Mouse (Mus musculus): ENCODE results near the gene Bcas3.

The Bcas3 gene

DNA sequence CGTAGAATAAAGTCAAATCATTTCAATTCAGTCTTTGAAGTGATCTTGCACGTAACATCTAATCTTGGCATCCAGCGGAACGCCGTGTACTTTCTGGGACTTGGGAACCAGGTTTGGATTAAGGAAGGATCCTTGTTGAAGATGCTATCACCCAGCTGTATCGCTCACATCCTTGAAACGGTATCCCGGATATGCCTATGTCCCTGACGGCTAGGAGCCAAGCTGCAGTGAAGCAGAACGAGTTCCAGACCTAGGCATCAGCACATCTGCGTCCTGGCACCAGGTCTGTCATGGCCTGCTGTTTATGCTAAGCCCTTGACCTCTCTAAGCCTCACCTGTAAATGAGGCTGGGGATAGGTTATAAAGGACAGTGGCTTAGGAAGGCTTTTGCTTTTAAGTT is 447.4 kb downstream of the Bcas3 start:
- no peak for DNase-seq

DNA sequence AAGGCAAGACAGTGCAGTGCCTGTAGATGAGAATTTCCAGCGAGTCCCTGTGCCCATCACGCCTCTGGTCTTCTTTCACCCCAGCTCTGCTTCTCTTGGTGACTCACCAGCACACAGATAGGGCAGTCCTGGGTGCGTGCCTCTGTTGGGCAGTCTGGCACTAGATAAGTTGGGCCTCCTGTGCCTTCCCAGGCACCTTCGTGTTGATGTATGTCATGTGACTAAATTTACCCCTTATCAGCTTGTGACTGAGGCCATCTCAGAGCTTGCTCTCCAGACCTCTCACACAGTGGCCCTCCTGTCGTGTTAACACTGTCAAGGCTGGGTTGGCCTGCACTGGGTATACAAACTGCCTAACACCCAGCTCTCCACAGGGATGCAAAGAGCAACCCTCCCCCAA is 451.1 kb downstream of the Bcas3 start:
- no peak for DNase-seq

DNA sequence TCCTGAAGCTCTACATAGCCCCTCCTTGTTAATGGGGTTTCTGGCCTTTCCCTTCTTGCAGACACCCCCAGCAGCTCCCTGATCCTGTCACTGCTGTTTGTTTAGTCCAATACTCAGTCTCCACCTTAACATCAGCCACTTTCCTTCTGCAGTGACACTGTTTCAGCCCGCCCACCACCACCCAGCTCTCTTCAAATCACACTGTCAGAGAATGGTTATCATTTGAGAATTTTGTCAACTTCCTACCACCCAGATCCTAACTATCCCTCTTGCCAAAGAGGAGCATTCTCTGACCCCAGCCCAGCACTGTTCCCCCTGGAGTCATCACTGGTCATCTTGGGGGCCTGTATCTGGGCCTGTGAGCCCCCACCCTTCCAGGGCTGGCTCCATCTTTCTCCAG is 452.8 kb downstream of the Bcas3 start:
- no peak for DNase-seq

DNA sequence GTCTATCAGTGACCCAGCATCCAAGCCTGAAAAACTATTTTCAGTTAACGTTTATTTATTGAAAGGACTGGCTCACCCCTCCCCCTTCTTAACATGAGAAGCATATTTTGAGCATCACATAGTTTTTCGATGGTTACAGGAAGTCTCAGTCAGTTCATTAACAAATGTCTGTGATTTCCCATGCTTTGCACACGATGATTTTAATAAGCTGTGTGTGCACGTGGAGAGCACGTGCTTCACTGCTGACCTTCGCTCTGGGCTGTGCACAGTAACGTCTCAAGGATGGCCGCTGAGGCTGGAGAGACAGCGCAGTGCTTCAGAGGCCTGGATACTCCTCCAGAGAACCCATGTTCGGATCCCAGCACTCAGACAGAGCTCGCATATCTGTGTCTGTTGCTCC is 454.4 kb downstream of the Bcas3 start:
- no peak for DNase-seq

DNA sequence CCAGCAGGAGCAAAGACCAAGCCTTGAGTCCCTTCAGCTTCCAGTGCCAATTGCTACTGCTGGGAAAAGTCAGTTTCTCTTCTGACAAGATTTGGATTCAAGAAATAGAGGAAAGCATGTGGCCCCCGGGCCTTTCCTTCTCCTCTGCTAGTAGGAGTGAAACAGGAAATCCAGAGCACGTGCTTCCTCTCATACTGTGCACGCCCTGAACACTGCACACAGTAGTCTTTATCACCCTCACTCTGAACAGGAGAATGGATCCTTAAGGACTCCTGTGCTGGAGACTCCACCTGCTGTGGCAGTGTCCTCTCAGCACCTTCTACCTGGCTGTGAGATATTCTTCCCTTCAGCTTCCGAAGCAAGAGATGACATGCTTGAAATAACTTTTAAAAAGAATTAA is 458.3 kb downstream of the Bcas3 start:
- no peak for DNase-seq

DNA sequence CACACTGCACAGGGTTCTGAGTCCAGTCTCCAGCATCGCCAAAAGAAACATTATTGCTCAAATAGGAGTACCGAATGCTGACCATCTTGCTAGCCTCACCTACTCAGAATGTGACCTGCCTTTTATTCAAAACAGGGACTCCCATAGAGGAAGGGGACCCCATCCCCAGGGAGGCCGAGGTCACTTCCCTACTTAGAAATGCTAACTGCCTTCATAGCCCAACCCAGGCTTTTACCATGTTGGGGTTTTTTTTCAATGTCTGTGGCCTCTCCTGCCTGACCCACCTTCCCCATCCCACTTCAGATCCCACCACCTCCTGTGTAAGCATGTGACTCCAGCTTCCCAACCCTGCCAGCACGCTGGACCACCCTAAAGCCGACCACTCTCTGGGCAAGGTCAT is 458.7 kb downstream of the Bcas3 start:
- DNase-seq, result no peak

DNA sequence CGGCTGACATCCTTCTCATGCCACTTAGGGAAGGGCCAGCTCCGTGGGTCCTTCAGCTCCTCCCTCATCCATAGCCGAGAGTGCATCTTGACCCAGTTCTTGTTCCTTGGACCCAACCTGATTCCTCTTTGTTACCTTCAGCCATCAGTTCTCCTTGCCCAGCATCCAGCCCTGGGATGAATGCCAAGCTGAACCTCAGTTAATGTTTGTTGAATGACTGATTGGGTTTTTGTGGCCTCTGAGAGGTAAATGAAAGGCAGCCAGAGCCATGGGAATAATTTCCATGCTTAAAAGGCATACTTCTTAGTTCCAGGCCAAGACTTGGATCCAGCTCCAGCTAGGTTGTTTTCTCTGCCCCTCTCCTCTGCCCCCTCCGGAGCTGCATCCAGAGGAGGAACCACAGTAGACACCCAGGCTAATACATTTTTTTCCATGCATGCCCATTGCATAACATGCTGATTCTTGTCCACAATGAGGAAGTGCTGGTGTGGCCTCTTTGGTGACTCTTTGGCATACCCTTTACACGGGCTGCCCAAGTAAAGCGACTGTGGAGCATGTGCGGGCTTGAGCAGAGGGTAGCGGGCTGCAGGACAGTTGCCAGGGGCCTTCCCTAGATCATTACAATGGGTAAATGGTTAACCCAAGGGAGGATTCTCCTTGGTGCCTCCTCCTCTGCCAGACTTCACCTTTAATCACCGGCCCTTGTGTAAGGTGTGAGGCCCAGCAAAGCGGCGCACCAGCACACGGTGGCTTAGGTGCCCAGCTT is 459.4 kb downstream of the Bcas3 start:
- no peak for DNase-seq

DNA sequence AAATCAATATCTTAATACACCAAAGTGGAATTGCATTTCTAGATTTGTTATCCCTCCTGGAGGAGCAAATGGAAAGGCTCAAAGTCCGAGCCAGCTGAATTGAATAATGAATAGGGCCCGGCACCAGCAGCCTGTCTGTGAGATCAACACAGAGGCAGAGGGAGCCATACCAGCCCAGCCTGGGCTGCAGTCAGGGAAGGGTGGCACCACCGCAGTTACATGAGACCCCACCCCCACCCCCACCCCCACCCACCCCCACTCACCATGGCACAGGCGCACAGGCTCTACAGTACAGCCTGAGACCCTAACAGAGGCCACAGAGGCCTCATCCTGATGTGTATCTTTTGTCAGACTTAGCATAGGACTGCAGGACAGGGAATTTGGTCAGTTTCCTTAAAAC is 461.7 kb downstream of the Bcas3 start:
- DNase-seq, result no peak

DNA sequence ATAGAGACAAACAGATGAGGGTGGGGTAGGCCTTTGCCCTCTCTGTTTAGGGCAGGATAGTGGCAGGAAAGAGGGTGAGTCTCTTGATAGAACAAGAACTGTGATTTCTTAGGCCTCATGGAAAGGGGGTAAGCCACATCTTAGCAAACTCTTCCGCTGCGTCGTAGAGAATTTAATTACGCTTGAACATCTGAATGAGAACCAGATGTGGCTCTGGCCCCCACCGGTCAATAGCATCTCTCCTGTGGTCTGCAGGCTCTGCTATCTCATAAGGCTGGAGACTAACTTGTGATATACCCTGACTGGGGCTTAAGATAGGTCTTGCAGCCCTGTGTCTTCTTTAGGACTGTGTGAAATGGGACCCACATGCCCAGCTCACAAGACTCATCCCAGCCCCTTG is 463.5 kb downstream of the Bcas3 start:
- no peak for DNase-seq

DNA sequence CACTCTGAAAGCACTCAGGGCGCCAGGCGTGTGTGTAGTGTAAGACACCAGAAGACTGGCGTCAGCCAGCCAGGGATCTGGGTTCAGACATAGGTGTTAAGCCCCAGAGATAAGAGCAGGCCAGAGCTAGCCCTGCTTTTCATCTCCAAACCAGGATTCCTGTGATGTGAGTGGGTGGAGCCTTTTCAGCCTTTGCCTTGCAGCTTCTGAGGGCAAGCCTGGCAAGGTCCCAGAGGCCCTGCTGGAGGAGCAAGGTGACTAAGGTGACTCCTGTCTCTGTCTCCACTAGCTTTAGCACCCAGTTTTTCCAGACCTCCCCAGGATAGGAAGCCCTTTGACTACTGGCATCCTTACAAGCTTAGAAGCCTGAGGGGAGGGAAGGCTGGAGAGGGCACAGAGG is 465.4 kb downstream of the Bcas3 start:
- no peak for DNase-seq

DNA sequence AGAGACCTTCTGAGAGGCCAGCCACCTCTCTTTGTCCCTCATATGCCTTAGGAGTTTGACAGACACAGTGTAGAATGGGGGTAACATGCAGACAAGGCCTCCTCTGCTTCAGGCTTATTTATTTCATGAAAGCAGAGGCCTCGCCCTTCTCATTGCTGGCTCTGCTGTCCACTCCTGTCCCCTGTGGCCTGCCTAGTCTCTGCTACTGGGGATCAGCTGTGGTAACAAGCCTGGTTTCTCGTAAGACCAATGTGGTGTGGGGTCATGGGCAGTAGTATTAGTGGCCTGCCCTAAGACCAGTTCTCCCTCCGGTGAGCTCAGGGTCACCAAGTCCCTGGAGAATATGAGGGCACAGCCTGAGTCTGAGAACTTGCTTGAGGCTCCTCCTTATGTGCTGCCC is 468.0 kb downstream of the Bcas3 start:
- DNase-seq, result peak; percentile 93

DNA sequence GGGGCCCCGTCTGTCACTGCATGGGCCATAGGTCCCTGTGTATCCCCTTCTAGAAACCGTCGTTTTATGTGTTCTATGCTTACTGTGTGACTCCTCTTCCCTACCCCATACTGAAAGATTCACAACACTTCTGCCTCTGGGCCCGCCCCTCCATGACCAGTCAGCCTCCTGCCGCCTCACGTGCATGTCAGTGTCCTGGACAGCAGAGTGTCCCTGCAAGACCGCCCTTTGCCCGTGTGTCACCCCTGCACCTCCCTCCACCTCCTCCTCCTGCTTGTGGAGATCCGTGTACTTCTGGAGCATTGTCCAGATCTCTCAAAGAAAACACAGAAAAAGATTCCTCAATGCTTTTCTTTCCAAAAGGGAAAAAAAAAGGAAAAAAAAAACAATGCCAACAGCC is 468.7 kb downstream of the Bcas3 start:
- no peak for DNase-seq

DNA sequence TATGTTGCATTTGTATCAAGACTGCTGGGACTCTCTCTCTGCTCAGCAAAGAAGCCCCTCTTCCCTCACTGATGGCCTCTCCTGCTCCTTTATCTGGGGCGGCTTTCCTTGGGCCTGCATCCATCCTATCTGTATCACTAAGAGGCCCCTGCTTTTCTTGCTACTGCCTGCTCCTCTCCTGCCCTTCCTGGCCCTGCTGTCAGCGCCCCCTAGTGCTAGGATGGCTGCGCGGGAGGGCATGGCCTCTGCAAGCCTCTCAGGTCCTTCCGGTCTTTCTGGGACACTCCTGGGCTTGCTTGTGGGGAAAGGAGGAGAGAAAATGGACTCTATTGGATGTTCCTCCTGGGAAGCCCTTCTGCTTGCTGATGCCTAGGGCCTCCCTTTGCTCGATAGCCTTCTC is 470.2 kb downstream of the Bcas3 start:
- DNase-seq, result peak; percentile 97

DNA sequence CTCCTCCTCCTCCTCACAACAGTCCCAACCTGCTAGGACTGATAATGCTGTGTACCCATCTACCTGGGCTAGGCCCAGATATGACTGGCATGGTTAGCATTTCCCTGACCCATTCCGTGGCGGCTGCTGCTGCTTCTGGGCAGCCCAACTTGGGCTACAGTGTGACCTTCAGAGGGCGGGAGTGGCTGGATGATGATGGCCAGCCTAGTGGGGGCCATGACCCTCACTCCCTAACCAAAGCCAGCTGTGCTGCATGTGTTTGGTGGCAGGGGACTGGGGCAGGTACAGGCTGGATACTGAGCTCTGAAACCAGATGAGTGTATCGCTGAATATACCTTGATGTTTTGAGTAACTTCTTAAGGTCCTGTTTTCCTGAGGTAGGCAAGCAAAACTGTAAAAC is 470.8 kb downstream of the Bcas3 start:
- DNase-seq, result no peak

DNA sequence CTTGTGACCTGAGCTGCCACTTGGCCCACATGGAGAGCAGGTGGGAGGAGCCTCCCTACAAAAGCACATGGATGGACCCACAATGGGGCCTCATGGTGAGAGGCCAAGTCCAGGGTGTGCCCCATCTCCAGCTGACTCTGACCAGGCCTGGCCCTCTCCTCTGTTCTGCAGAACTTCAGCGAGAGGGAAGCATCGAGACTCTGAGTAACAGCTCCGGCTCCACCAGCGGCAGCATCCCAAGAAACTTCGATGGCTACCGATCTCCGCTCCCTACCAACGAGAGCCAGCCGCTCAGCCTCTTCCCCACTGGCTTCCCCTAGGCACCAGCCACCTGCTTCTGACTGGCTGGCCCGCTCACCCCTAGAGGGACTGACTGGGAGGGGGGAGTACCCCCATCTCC is 472.1 kb downstream of the Bcas3 start:
- peak; percentile 91 for DNase-seq

DNA sequence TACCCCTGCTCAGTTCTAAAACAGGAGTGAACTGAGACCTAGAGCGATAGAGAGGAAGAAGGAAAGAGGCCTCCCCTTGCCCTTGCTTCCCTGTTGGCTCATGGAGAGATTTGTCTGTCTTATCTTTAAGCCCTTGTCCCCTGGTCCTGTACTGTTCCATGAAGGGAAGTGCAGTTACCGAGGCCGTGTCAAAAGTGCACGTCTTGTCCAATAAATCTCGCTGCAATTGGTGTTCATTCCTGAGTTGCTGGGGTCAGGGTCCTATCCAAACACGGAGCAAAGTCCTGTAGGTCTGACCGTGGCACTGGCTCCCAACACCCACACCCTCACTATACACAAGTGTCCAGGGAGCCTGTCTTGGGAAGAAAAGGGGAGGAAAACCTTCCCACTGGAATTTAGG is 472.9 kb downstream of the Bcas3 start:
- DNase-seq, result no peak

DNA sequence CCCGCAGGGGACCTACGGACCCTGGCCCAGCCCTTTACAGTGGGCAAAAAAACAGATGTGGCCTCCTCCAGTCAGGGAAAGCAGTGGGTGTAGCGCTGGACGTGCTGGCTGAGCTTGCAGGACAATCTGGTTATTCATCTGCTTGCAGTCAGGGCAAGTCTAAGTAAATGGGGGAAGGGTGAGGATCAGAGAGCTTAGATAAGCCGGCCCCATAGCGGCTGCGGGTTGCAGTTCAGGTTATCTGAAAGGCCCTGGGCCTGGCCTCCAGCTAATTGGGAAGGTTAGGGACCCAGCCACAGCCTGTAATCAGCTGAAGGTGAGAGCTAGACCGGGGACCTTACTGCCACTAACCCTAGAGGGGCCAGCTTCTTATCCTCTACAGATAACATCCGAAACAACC is 474.4 kb downstream of the Bcas3 start:
- no peak for DNase-seq

DNA sequence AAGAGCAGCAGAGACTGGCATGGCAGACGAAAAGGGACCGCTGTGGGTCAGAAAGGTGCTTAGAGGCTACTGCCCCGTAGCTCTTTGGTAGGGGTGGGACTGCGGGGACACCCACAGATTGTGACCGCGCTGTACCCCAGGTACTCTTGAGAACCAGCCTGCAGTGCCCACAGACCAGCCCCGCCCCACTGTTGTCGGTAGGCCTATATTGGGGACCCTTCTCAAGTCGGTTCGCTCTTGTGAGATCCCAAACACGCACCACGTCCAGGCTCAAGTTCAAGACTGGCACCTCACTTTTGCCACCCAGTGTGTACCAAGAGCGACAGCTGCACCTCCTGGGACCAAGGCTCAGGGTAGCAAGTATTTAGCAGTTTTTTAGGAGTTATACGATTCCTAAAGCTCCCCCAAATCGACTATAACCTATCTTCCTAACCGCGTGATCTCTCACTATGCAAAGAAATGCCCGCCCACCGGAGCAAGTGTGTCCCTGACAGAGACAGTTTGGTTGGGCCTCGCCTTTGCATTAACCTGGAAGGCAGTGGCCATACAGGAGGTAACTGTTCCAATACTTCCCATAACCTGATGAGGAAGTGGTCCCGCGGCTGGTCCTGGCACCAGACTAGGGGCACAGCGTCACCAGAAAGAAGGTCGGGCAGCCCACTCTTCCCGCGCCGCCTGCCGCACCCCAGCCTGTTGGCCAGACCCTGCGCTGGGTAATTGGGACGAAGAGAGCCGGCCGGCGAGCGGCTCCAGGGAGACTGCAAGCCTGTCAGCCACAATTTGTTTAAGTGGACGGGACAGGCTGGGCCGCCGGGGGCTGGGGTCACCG is 475.9 kb downstream of the Bcas3 start:
- no peak for DNase-seq

DNA sequence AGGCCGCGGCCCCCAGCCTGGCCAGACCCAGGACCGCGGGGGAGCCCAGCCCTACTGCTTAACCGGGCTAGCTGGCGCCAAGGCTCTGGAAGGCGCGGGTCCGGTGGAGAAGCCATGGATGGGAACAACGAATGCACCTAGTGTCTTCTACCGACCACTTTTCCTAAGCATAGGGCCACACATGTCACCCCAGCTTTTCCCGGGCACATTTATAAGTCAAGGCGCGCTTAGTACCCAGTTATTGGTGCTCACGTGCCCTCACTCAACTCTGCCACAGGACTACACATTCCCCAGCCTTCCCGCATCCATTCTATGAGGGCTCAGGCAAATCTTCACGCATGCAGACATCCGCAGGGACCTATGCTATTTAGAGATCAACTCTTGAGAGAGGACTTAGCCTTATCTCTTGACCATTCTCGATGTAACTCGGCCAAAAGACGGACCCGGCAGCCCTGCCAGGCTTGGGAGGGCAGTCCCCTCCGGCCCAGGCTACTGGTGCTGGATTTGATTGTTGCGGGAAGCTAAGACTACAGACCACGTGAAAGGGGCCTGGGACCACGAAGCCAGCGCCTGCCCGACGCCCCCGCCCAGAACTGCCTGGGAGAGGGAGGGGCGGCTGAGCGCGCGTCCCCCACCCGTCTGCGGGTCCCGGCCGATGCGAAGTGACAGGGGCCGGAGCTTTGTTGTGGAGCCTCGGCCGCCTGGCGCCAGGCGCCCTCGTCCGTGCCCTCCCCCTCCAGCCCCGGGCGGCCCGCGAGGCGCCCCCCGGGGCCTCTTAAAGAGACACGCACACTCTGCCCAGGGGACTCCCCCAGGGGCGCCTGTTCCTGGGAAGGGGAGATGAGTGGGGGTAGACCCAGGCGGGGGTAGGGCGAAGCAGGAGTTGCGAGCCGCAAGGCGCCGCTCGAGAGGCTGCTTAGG is 476.8 kb downstream of the Bcas3 start:
- peak; percentile 94 for DNase-seq

DNA sequence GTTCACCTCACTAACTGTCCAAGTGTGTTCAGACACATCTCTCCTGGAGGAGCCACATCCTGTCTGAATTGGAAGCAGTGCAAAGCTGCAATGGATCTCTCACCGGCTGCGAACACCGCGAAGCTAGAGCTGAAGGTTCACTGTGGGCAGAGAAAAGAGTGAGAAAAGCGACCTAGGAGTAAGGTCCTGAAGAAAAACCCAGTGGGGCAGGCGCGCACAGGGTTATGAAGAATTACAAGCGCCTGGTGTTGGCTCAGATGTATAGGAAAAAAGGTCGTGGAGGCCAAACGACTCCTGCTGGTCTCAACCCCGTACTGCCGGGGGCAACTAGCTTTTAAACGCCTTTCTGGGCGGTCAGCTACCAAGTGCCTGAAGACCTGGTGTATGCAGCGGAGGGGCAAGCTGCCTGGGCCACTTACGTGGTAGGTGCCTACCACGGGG is 478.0 kb downstream of the Bcas3 start:
- DNase-seq, result peak; percentile 92

DNA sequence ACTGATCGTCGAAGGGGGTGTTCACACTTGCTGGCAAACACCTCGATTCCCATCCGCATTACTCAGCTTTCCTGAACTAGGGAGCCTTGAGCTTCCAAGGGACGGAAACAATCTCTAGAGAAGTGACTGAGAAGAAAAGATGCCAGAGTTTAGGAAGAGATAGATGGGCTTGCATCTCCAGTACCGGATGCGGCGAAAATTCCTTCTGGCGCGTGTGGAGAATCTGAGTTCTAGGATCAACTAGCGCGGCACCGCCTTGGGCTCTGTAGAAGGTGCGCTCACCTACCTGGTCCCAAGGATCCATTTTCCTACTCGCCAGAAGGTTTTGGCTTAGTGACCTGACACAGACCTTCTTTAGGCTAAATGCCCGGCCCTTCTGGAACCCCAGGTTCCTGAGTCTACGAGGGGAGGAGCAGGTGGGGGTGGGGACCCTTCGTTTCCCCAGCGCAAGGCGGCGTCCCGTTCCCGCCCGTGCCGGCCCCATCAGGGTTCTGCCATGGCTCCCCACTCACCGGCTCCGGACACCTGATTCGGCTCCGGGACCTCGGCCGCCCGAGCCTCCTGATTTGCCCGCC is 478.8 kb downstream of the Bcas3 start:
- DNase-seq, result no peak

DNA sequence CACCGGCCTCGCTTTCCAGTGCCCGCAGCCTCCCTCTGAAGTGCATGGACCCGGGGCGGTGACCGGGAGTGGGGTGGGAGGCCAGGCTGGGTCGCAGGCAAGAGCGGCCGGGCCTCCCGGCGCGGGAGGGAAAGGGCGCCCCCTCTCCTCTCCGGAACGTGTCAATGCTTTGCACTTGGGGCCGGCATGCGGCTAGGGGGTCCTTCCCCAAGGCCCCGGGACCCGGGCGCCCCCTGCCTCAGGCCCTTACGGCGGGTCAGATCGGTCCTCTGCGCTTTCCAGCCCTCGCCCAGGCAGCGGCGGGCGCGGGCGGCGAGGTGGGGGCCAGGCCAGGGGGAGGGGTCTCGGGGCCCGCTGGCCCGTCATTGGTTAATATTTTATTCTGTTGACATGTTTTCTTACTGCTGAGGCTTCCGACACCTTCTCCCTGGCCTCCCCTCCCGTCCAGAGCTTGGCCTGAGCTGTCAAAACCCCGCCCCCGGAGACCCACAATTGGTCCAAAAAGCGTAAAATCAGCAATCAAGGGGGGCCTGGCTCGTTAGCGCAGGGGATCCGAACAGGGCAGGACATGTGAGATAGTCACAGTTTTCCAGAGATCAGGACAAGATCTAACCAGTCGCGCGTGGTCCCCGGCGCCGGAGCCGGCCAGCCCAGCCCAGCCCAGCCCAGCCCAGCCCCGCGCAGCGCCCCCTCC is 479.4 kb downstream of the Bcas3 start, which contains the start of gene Tbx2:
Tbx2 (plus strand) TSS at position 321 of the 694 bp plus-strand sequence.
- peak; percentile 99 for DNase-seq

Measured in heart, adult 11 months (tissue).